Mouse (Mus musculus) urinary bladder, postnatal 36 days (tissue): ENCODE results near the gene Myh14.
A peak's percentile ranks its signal among the peaks of the same experiment; 100 is the strongest.

Experiments
- DNase-seq, 2 experiments: peaks; one replicate each; pipeline ENCODE4 v3.0.0; 2022; ENCODE audit warnings: low spot score in 2 of 2, mixed read lengths in 1 of 2

Gene Myh14

DNA sequence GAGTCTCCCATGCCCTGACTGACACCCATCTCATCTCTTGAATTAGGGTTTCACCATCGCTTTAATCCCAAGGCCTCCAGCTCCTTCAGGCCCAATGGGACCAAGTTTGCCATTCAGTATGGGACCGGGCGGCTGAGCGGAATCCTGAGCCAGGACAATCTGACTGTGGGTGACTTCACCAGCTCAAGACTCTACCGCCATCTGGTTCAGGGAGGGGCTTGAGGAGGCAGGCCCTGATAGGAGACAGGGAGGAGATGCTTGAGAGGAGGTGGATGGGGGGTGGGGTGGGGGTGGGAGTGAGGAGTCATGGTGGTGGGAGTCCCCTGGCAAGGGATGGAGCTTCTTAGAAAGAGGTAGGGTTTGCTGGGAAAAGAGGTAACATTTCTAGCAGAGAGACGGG is 89.0 kb downstream of the Myh14 start:
- no peak for DNase-seq

DNA sequence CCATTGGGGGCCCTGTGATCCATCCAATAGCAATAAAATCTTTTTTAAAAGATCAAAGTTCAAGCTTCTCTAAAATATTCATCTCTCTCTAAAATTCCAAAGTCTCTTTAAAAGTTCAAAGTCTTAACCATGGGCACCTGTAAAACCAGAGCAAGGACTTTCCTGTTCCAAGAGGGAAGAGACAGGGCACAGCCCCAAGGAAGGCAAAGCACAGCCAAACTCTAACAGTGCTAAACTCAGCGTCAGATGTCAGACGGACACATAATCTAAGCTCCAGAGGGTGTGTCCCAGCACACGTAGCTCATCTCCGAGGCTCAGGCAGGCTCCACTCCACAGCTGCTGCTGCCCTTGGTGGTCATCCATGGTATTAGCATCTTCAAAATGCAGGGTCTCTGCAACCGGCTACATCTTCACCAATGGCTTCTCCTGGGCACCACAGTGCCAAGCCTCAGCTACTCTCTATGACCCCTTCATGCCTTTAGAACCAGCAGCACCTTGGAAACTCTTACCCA is 94.3 kb downstream of the Myh14 start:
- no peak for DNase-seq

DNA sequence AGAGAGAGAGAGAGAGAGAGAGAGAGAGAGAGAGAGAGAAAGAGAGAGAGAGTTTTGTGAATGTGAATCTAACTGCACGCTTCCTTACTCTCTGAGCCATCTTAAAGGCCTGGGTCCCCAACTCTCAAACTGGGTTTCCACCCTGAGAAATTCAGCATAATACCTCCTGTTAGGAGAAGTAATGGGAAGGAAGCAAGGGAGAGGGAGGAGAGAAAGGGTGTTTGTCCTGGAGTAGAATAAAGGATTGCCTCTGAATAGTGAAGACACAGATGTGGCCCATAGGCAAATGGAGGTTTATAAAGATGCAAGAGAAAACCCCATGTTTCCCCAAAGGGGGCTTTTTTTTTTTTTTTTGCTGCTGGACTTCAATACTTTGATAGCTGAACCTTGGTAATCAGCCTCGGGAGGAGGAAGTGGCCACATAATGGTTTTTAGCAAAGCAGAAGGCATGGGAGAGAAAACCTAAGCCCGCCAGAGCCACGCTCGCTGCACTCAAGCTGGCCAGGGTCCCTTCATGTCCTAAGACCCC is 97.6 kb downstream of the Myh14 start:
- DNase-seq = no peak

DNA sequence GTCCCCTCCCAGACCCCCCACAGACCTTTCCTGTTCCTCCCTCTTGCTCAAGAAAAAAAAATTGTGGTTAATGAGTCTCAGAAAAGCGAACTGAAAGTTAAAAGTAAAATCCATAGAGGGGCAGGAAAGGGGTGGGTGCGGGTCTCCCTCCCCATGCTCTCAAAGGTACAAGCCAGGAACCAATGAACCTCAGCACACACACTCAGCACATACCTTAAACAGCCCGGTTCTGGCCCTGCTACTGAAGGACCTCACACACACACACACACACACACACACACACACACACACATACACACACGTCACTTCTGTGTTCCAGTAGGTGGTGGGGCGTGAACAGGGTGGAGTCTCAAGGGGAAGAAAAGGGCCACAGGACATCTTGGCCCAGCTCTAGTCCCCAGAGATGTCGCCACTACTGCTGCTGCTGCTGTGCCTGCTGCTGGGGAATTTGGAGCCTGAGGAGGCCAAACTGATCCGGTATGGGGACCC is 98.4 kb downstream of the Myh14 start, which contains the start of gene Napsa:
Napsa (plus strand) TSS at position 168 of the 489 bp plus-strand sequence.
- DNase-seq = no peak

DNA sequence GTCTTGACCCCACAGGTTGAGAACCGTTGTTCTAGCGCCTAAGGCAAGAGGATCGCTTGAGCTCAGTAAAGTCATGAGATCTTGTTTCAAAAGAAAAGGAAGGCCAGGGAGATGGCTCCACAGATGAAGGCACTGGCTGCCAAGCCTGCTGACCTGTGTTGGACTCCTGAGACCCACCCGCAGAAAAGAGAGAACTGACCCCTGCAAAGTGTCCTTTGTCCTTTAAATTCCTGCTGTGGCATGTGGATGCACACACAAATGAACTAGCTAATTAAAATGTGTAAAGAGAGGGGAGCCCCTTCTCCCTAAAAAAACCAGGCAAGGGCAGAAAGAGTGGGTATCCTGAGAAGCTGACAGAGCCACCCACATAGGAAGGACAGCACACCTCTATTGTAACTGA is 98.8 kb downstream of the Myh14 start:
- no peak for DNase-seq

- DNase-seq = no peak
Measured at GRCm38 (mm10) chr7:44570989-44571388, 99.7 kb downstream of the Myh14 start.

- DNase-seq = no peak
Measured at GRCm38 (mm10) chr7:44568803-44569202, 101.8 kb downstream of the Myh14 start.

DNA sequence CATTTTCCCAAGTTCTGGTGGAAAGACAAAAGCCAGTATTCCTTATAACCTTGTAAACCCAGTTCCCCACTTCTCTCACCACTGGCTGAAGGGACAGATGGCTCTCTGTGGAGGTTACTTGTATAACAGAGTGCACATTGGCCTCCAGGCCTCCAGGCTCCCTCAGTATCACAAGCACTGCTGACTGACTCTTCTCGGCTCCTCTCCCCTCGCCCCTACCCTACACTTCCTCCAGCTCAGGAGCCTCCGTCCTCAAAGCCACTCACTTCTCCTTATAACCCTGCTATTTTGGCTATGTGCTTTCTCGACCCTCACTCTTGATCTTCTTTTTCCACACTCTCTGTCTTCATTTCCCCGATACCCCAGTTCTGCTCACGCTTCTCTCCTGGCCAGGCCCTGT is 105.2 kb downstream of the Myh14 start:
- DNase-seq = no peak

GRCm38 (mm10) chr7:44564486-44564885 is 106.2 kb downstream of the Myh14 start:
- no peak for DNase-seq

- no peak for DNase-seq
Measured at GRCm38 (mm10) chr7:44563284-44563683, 107.4 kb downstream of the Myh14 start.

DNA sequence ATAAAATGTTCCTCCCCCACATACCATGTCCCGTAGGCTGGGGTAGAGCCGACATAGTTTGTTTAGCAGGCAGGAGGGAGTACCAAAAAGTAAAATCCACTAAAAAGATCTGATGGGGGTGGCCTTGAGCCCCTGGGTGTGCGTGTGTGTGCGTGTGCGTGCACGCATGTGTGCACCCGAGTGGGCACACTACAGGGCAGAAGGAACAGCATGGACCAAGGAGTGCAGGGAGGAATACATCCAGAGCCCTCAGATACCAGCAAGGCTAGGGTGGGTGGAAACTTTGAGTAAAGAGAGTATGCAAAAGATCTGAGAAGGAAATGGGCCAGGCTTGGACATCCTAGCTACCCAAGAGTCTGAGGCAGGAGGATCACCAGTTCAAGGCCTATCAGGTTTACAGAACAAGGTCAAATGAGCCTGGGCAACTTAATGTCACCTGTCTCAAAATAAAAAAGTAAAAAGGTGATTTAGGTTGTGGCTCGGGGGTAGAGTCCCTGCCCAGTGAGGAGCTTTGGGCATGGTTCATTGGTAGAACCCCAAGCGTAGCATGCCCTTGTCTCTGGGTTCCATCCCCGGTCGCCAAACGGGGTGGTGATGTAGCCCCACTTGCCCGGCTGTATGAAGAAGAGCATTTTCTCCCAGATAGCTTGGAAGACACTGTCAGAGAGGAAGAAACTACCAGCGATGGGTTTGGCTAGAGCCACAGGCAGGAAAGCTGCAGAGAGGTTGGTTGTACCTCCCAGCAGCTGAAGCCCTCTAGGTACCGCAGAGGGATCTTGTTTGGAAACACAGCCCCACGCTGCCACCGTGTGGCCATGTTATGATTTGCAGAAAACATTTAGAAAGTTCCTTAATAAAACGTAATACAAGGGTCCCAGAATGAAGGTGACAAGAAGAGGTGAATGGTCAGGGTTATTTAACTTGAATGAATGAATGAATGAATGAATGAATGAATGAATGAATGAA is 109.9 kb downstream of the Myh14 start:
- DNase-seq = peak; percentile 58 to 76

DNA sequence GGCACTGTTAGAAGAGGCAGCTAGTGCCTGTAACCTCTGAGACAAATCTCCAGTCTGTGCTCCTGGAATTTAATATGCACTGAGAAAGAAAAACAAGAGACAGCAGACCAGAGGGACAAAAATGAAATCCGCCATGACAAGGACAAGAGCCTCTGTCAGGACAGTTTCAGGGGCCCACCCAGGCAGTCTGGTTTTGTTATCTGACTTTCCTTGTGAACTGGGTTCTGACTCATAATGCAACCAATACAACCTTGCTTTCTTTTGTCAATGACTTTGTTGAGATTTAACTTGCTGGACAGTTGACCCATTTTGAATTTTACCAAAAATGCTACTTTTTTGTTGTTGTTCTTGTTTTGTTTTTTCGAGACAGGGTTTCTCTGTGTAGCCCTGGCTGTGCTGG is 113.0 kb downstream of the Myh14 start:
- DNase-seq = no peak
